Mouse (Mus musculus): ENCODE results near the gene 6030468B19Rik.

DNA sequence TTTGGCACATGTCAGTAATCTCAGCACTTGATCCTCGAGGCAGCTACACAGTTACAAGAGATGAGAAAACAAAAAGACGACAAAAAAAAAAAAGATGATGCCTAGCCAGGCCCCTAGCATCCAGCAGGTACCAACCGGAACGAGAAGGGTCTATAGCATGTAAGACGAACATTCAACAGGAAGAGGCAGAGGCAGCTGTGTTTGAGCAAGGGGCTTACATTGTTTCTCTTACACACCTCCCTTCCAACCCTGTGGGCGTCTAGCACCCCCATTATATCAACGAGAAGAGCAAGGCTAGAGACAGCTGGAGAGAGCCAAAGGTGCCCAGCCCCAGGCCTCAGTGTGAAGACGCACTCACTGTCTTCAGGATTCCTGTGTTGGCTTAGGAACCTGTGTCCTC is 29.5 kb downstream of the 6030468B19Rik start:
- TF ChIP-seq POLR2A (IDR thresholded peaks at IDR 0.05; ENCODE audit: insufficient read length, low read depth) (no peak), USF1 (IDR thresholded peaks at IDR 0.05; ENCODE audit: low read depth) (no peak), MYOG (IDR thresholded peaks at IDR 0.05; ENCODE audit: control insufficient read depth in 1 of 3, insufficient read depth in 1 of 3, insufficient read length in 2 of 3, low read depth in 2 of 3) (no peak)
